Mouse (Mus musculus) midbrain, postnatal 0 days (tissue): ENCODE measurements at regions not wholly inside any gene's neighbourhood (a gene's known extent, or its start where the extent isn't known, plus 50 kb on each side); places are given as distances from the start of the nearest gene placed in this dataset.

Experiments used
- ATAC-seq: fragments of 200-750 bp; cut with Nextera tagmentation; 2 replicates; pipeline ENCODE4 v1.8.0; 2017; ENCODE audit warnings: moderate number of reproducible peaks, mild to moderate bottlenecking, moderate TSS enrichment, moderate library complexity; ENCODE audit not compliant: low FRiP score
- DNase-seq: peaks from one replicate; pipeline ENCODE4 v3.0.0-alpha.2; 2015; ENCODE audit warnings: low spot score
- H3K27ac ChIP-seq: fragments of 300-500 bp; sonication (generic); 2 replicates; pipeline ENCODE4 v1.5.1; 2014; ENCODE audit warnings: low read depth, mild to moderate bottlenecking, low read length, mixed read lengths
- H3K27me3 ChIP-seq: fragments of 300-500 bp; sonication (generic); 2 replicates; pipeline ENCODE4 v1.6.1; 2014; ENCODE audit warnings: low read length, control low read depth, mixed read lengths; ENCODE audit not compliant: insufficient read depth
- H3K36me3 ChIP-seq: fragments of 300-500 bp; sonication (generic); 2 replicates; pipeline ENCODE4 v1.6.1; 2014; ENCODE audit warnings: low read length, control low read depth, mixed read lengths; ENCODE audit not compliant: insufficient read depth
- H3K4me1 ChIP-seq: fragments of 300-500 bp; sonication (generic); 2 replicates; pipeline ENCODE4 v1.6.1; 2014; ENCODE audit warnings: mild to moderate bottlenecking, control low read depth, antibody characterized with exemption, low read length, mixed read lengths; ENCODE audit not compliant: insufficient read depth
- H3K4me2 ChIP-seq: fragments of 300-500 bp; sonication (generic); 2 replicates; pipeline ENCODE4 v1.6.1; 2014; ENCODE audit warnings: low read depth, mild to moderate bottlenecking, low read length, mixed read lengths; ENCODE audit not compliant: poor library complexity, severe bottlenecking
- H3K4me3 ChIP-seq: fragments of 300-500 bp; sonication (generic); 2 replicates; pipeline ENCODE4 v1.5.1; 2014; ENCODE audit warnings: low read depth, mild to moderate bottlenecking, low read length, moderate library complexity
- H3K9ac ChIP-seq: fragments of 300-500 bp; sonication (generic); replicated peaks from 2 replicates; pipeline ENCODE4 v1.6.1; 2014; ENCODE audit warnings: mild to moderate bottlenecking, low read length, moderate library complexity, mixed read lengths; ENCODE audit not compliant: poor library complexity, severe bottlenecking
- H3K9me3 ChIP-seq: fragments of 300-500 bp; sonication (generic); 2 replicates; pipeline ENCODE4 v1.6.1; 2016; ENCODE audit warnings: low read length, control low read depth
- CTCF ChIP-seq: IDR thresholded peaks from 2 replicates; pipeline ENCODE4 v1.5.1; 2016; ENCODE audit warnings: antibody characterized with exemption, mild to moderate bottlenecking
- WGBS: fragments of 180-500 bp; shearing (Covaris S2); extraction: QIAGEN DNeasy Blood & Tissue Kit; methylation state at CpG from one replicate; pipeline ENCODE4 v1.1.7; 2014; 5-methylcytosine and 5-hydroxymethylcytosine counted together

DNA sequence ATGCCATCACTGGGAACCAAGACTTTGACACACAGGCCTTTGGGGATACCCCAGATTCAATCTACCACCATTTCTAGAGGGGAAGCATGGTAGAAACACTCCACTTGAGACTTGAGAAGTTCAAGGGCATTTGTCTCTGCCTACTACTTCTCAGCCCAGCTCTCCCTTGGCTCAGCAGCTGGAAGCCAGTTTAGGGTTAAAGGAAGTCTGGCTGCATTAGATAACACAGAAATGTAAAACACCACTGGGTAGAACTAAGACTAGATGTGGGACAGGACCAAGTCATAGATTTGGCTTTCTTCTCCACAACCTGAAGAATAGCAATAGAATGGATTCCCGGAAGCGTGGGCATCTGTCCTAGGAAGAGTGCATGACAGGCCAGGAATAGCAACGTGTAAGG lies 139.7 kb downstream of the Syk start:
- no peak for ATAC-seq

DNA sequence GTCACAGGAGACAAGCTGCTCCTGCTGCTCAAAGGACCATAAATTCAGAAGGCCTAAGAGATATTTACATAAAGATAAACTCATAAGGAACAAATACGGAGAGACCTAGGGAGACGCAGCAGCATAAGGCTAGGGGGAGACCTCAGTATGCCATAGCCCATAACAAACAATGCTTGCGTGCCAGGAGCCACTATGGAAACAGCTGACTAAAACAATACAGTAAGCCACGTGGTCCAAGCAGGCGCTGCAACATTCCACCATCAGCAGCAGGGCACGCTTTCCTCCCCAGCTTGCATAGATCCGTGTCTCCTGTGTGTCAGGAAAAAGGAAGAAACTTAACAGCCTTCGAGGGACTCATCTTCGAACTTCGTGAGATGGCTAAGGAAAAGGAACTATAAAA lies 143.1 kb downstream of the Syk start:
- Histone ChIP-seq H3K4me1 (no peaks in the 10 kb centered on the region), H3K9ac (no peak overlapping the region), H3K36me3 (no peaks in the 10 kb centered on the region), H3K9me3 (no peaks in the 10 kb centered on the region), H3K27ac (no peak overlapping the region), H3K4me2 (no peak overlapping the region), H3K4me3 (no peak overlapping the region), H3K27me3 (no peaks in the 10 kb centered on the region)
- TF ChIP-seq CTCF, result no peak
- no peak for ATAC-seq
- WGBS, result 69% methylated on average over 10 of the region's 10 CpGs
- DNase-seq, result peak; percentile 6

More for the DNA sequence above, 139.7 kb downstream of the Syk start:
- Histone ChIP-seq H3K9ac (no peak overlapping the region), H3K4me2 (no peak overlapping the region), H3K9me3 (no peaks in the 10 kb centered on the region), H3K4me1 (no peaks in the 10 kb centered on the region), H3K27me3 (no peaks in the 10 kb centered on the region), H3K4me3 (no peak overlapping the region), H3K27ac (no peak overlapping the region), H3K36me3 (no peaks in the 10 kb centered on the region)
- DNase-seq, result no peak
- TF ChIP-seq CTCF, result no peak
- WGBS, result 83% methylated on average over 3 of the region's 3 CpGs

DNA sequence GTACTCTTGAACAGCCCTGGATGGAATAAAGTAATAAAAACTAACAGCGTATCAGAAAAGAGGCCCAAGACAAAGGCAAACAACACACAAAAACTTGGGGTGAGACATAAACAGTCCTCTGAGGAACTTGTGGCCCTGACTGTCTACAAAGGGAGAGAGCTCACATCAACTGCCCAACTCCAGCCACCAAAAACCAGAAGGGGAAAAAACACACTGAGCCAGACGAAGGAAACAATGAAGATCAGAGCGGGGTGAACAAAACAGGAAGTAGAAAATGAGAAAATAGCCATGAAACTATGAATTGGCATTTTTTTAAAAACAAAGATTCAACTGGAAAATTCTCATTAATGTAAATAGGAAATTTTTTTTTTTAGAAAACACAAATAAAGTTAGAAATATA lies 143.6 kb downstream of the Syk start:
- H3K27me3 ChIP-seq, result no peaks in the 10 kb centered on the region
- H3K27ac ChIP-seq, result no peak overlapping the region
- WGBS, result 79% methylated on average over 3 of the region's 3 CpGs
- ATAC-seq (no peak), DNase-seq (no peak)
- H3K36me3 ChIP-seq, result no peaks in the 10 kb centered on the region
- H3K4me3 ChIP-seq, result no peak overlapping the region
- no peaks in the 10 kb centered on the region for H3K4me1 ChIP-seq
- no peak for TF ChIP-seq CTCF
- no peak overlapping the region for H3K4me2 ChIP-seq
- no peak overlapping the region for H3K9ac ChIP-seq
- no peaks in the 10 kb centered on the region for H3K9me3 ChIP-seq

DNA sequence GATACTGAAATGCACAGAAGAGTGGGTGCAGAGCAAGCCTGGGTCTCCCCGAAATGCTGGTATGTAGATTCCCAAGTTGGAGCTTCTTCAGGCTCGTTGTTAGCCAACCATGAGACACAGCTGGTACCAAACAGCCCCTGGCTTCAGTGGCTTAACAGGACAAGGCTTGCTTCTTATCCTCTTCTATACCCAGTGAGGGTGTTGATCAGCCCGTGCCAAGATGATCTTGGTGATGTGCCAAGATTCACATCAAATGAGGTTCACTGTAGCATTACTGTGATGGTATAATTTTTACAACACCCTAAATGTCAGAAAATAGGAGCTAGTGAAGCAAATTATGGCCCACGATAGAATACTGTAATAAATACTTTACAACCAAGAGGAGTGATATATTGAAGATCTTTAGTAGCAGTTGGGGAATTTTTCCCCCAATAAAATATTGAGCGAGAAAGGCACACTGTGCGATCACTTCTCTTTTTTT lies 152.5 kb downstream of the Syk start:
- DNase-seq (peak; percentile 72), ATAC-seq (no peak)
- Histone ChIP-seq H3K4me1 (no peaks in the 10 kb centered on the region), H3K4me3 (no peak overlapping the region), H3K4me2 (no peak overlapping the region), H3K9me3 (no peaks in the 10 kb centered on the region), H3K36me3 (no peaks in the 10 kb centered on the region), H3K27ac (no peak overlapping the region), H3K27me3 (no peaks in the 10 kb centered on the region), H3K9ac (no peak overlapping the region)
- WGBS, result 73% methylated on average over 6 of the region's 6 CpGs
- no peak for TF ChIP-seq CTCF

DNA sequence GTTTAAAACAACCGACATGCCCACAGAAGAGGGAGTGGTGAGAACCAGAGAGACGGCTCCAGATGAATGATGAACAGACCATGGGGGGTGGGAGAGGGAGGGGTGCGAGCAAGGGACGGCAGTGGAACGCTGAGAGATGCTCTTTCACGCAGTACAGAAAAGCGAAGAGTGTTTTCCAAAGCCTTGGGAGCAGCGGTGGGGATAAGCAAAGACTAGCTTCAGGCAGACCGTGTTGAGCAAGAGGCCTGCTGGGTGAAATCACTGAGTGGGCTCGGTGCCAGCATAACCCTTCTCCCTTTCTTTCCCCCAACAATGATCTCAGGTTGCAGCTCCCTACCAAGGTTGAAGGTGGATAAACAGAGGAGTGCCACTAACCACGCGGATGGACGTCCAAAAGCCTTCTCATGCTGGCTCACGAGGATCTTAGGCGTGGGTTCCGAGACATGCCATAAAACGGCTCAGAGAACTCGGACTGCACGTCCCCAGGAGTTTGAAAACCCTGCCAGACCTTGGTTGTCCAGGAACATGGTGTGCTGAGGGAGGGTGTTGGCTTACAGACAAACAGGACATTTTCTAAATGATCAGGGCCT lies 153.1 kb downstream of the Syk start:
- 52% methylated on average over 19 of the region's 19 CpGs for WGBS
- no peaks in the 10 kb centered on the region for H3K36me3 ChIP-seq

DNA sequence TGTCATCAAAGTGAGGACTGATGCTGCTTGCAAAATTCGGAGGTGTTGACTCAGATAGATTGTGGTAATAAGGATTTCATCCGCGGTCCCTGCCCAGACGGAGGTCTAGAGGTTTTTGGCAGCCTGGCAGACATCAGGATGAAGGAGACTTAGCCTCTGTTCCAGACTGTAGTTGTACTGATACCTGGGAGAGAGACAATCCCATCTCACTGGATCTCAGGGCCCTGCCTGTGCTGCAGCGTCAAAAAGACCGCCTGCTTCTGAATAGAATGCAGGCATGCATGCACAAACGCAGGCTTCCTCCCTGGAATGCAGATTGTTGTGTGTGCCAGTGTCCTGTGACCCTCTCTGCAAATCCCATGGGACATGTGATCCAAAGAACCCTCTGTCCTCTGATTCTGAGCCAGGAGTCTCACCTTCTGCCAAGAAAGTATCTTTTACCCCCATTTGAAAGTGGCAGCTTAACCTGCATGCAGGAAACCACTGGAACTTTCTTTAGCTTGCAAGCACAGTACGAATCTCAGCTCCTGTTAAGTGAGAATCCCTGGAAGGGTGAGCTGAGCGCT lies 155.2 kb downstream of the Syk start:
- 63% methylated on average over 9 of the region's 9 CpGs for WGBS
- no peak for DNase-seq

More for the DNA sequence above, 153.1 kb downstream of the Syk start:
- TF ChIP-seq CTCF, result no peak
- Histone ChIP-seq H3K27me3 (no peaks in the 10 kb centered on the region), H3K4me2 (no peak overlapping the region), H3K4me3 (no peak overlapping the region), H3K9me3 (no peaks in the 10 kb centered on the region), H3K27ac (no peak overlapping the region), H3K4me1 (no peaks in the 10 kb centered on the region), H3K9ac (no peak overlapping the region)
- ATAC-seq (no peak), DNase-seq (peak; percentile 44)

More for the DNA sequence above, 155.2 kb downstream of the Syk start:
- Histone ChIP-seq H3K9ac (no peak overlapping the region), H3K4me3 (no peak overlapping the region), H3K4me2 (no peak overlapping the region), H3K36me3 (no peaks in the 10 kb centered on the region), H3K27me3 (no peaks in the 10 kb centered on the region), H3K27ac (no peak overlapping the region), H3K4me1 (no peaks in the 10 kb centered on the region), H3K9me3 (no peaks in the 10 kb centered on the region)
- ATAC-seq, result no peak
- TF ChIP-seq CTCF, result no peak
